Mouse (Mus musculus): ENCODE results near the gene Aimp2. TPM values are rescaled to one million over a fixed set of nuclear protein-coding genes. Genes with fewer than 3 reads are reported as not detected.
A peak's percentile ranks its signal among the peaks of the same experiment; 100 is the strongest.

The Aimp2 gene
- polyA plus RNA-seq (2015; fragmentation: Nextera tagmentation; extraction: Ambion mirVana), result 95.5 and 103 TPM in 2 replicates

- H3K4me3 ChIP-seq, result peak within 1 kb of the TSS; percentile 72
- H3K36me3 ChIP-seq, result peaks cover 10% of the 10 kb centered on the region; the same call in 1 of the 2 replicates
- peak within 1 kb of the TSS; percentile 85 for H3K27ac ChIP-seq
- ATAC-seq (ENCODE audit: borderline replicate concordance, extremely low read depth, low FRiP score, low TSS enrichment), result peak; percentile 99
- H3K4me1 ChIP-seq, result peaks cover 24% of the 10 kb centered on the region
- WGBS, result under 1% methylated on average over 70 of the region's 70 CpGs
- peak within 1 kb of the TSS; percentile 81 for H3K4me2 ChIP-seq
- H3K27me3 ChIP-seq, result no peaks in the 10 kb centered on the region
- H3K9me3 ChIP-seq, result no peaks in the 10 kb centered on the region
- H3K9ac ChIP-seq, result peak within 1 kb of the TSS; percentile 64
These were observed at the start of gene Aimp2, which contains the start of gene Pms2 for GRCm38 (mm10) chr5:143909417-143910400. Gene Aimp2 (minus strand): TSS chr5:143909847. Gene Pms2 (plus strand): TSS chr5:143909964.

- H3K36me3 ChIP-seq, result no peaks in the 10 kb centered on the region
- H3K4me3 ChIP-seq, result no peak overlapping the region
- H3K9ac ChIP-seq, result no peak overlapping the region
- no peaks in the 10 kb centered on the region for H3K4me1 ChIP-seq
- WGBS, result 86% methylated on average over 6 of the region's 6 CpGs
- H3K4me2 ChIP-seq, result no peak overlapping the region
- ATAC-seq (ENCODE audit: borderline replicate concordance, extremely low read depth, low FRiP score, low TSS enrichment), result no peak
- no peak overlapping the region for H3K27ac ChIP-seq
- H3K9me3 ChIP-seq, result no peaks in the 10 kb centered on the region
- no peaks in the 10 kb centered on the region for H3K27me3 ChIP-seq
These were observed 47.5 kb upstream of the Aimp2 start for GRCm38 (mm10) chr5:143957101-143957500.

- H3K4me3 ChIP-seq, result no peak overlapping the region
- H3K27ac ChIP-seq, result no peak overlapping the region
- no peaks in the 10 kb centered on the region for H3K27me3 ChIP-seq
- H3K4me1 ChIP-seq, result no peaks in the 10 kb centered on the region
- ATAC-seq (ENCODE audit: borderline replicate concordance, extremely low read depth, low FRiP score, low TSS enrichment), result no peak
- WGBS, result 36% methylated on average over 5 of the region's 5 CpGs
- H3K9ac ChIP-seq, result no peak overlapping the region
- H3K4me2 ChIP-seq, result no peak overlapping the region
- no peaks in the 10 kb centered on the region for H3K9me3 ChIP-seq
- H3K36me3 ChIP-seq, result no peaks in the 10 kb centered on the region
These were observed 40.4 kb upstream of the Aimp2 start for GRCm38 (mm10) chr5:143950016-143950415.

- Histone ChIP-seq H3K9ac (no peak overlapping the region), H3K36me3 (no peaks in the 10 kb centered on the region), H3K4me1 (no peaks in the 10 kb centered on the region), H3K27ac (no peak overlapping the region), H3K4me2 (no peak overlapping the region), H3K27me3 (no peaks in the 10 kb centered on the region), H3K9me3 (no peaks in the 10 kb centered on the region), H3K4me3 (no peak overlapping the region)
- WGBS, result 84% methylated on average over 12 of the region's 12 CpGs
- ATAC-seq (ENCODE audit: borderline replicate concordance, extremely low read depth, low FRiP score, low TSS enrichment), result no peak
These were observed 38.7 kb upstream of the Aimp2 start for GRCm38 (mm10) chr5:143948361-143948760.

- no peak overlapping the region for H3K4me2 ChIP-seq
- H3K9ac ChIP-seq, result no peak overlapping the region
- H3K9me3 ChIP-seq, result no peaks in the 10 kb centered on the region
- no peak overlapping the region for H3K4me3 ChIP-seq
- H3K36me3 ChIP-seq, result no peaks in the 10 kb centered on the region
- H3K27ac ChIP-seq, result no peak overlapping the region
- H3K4me1 ChIP-seq, result no peaks in the 10 kb centered on the region
- no peak for ATAC-seq (ENCODE audit: borderline replicate concordance, extremely low read depth, low FRiP score, low TSS enrichment)
- H3K27me3 ChIP-seq, result no peaks in the 10 kb centered on the region
- WGBS, result 83% methylated on average over 14 of the region's 14 CpGs
These were observed 33.8 kb upstream of the Aimp2 start for GRCm38 (mm10) chr5:143943231-143944125.

GRCm38 (mm10) chr5:143941588-143941987 is 31.9 kb upstream of the Aimp2 start:
- Histone ChIP-seq H3K4me1 (no peaks in the 10 kb centered on the region), H3K36me3 (no peaks in the 10 kb centered on the region), H3K9me3 (no peaks in the 10 kb centered on the region), H3K27me3 (no peaks in the 10 kb centered on the region), H3K9ac (no peak overlapping the region), H3K27ac (no peak overlapping the region), H3K4me3 (no peak overlapping the region), H3K4me2 (peak overlapping the region; percentile 18; the same call in 1 of the 2 replicates)
- WGBS, result 11% methylated on average over 10 of the region's 10 CpGs
- ATAC-seq (ENCODE audit: borderline replicate concordance, extremely low read depth, low FRiP score, low TSS enrichment), result no peak

GRCm38 (mm10) chr5:143936156-143936555 is 26.5 kb upstream of the Aimp2 start:
- no peak for ATAC-seq (ENCODE audit: borderline replicate concordance, extremely low read depth, low FRiP score, low TSS enrichment)
- peaks cover under 1% of the 10 kb centered on the region; the same call in 1 of the 2 replicates for H3K36me3 ChIP-seq
- no peak overlapping the region for H3K4me3 ChIP-seq
- H3K9ac ChIP-seq, result no peak overlapping the region
- H3K27me3 ChIP-seq, result no peaks in the 10 kb centered on the region
- H3K9me3 ChIP-seq, result no peaks in the 10 kb centered on the region
- no peak overlapping the region for H3K4me2 ChIP-seq
- H3K4me1 ChIP-seq, result 0 out of 2 replicates have a peak, but pooled peaks cover 5% of the 10 kb centered on the region
- no peak overlapping the region for H3K27ac ChIP-seq
- WGBS, result 79% methylated on average over 9 of the region's 9 CpGs

GRCm38 (mm10) chr5:143933875-143934274 is 24.2 kb upstream of the Aimp2 start:
- Histone ChIP-seq H3K9ac (no peak overlapping the region), H3K9me3 (no peaks in the 10 kb centered on the region), H3K27me3 (no peaks in the 10 kb centered on the region), H3K4me2 (no peak overlapping the region), H3K4me3 (no peak overlapping the region), H3K36me3 (peaks cover 21% of the 10 kb centered on the region), H3K4me1 (0 out of 2 replicates have a peak, but pooled peaks cover 5% of the 10 kb centered on the region), H3K27ac (no peak overlapping the region)
- no peak for ATAC-seq (ENCODE audit: borderline replicate concordance, extremely low read depth, low FRiP score, low TSS enrichment)
- 62% methylated on average over 1 of the region's 1 CpGs for WGBS

- no peaks in the 10 kb centered on the region for H3K9me3 ChIP-seq
- H3K4me3 ChIP-seq, result no peak overlapping the region
- H3K36me3 ChIP-seq, result peaks cover 25% of the 10 kb centered on the region
- no peak for ATAC-seq (ENCODE audit: borderline replicate concordance, extremely low read depth, low FRiP score, low TSS enrichment)
- H3K4me1 ChIP-seq, result 0 out of 2 replicates have a peak, but pooled peaks cover 5% of the 10 kb centered on the region
- no peak overlapping the region for H3K4me2 ChIP-seq
- H3K27me3 ChIP-seq, result no peaks in the 10 kb centered on the region
- H3K9ac ChIP-seq, result no peak overlapping the region
- 82% methylated on average over 11 of the region's 11 CpGs for WGBS
- no peak overlapping the region for H3K27ac ChIP-seq
These were observed 23.8 kb upstream of the Aimp2 start for GRCm38 (mm10) chr5:143933414-143933813.

GRCm38 (mm10) chr5:143932831-143933230 is 23.2 kb upstream of the Aimp2 start, which contains the start of gene Rsph10b:
Gene Rsph10b (plus strand): TSS chr5:143933035.
- ATAC-seq (ENCODE audit: borderline replicate concordance, extremely low read depth, low FRiP score, low TSS enrichment), result no peak
- Histone ChIP-seq H3K4me2 (no peak within 1 kb of the TSS), H3K27me3 (no peaks in the 10 kb centered on the region)

GRCm38 (mm10) chr5:143931863-143932580 is 22.4 kb upstream of the Aimp2 start:
- no peak overlapping the region for H3K9ac ChIP-seq
- ATAC-seq (ENCODE audit: borderline replicate concordance, extremely low read depth, low FRiP score, low TSS enrichment), result no peak
- no peak overlapping the region for H3K4me2 ChIP-seq
- H3K4me3 ChIP-seq, result no peak overlapping the region
- WGBS, result 77% methylated on average over 6 of the region's 6 CpGs
- H3K27me3 ChIP-seq, result no peaks in the 10 kb centered on the region
- H3K36me3 ChIP-seq, result peaks cover 31% of the 10 kb centered on the region
- no peaks in the 10 kb centered on the region for H3K9me3 ChIP-seq
- 0 out of 2 replicates have a peak, but pooled peaks cover 5% of the 10 kb centered on the region for H3K4me1 ChIP-seq
- no peak overlapping the region for H3K27ac ChIP-seq

More at GRCm38 (mm10) chr5:143932831-143933230, 23.2 kb upstream of the Aimp2 start, which contains the start of gene Rsph10b:
- Histone ChIP-seq H3K4me1 (0 out of 2 replicates have a peak, but pooled peaks cover 5% of the 10 kb centered on the region), H3K9me3 (no peaks in the 10 kb centered on the region), H3K4me3 (no peak within 1 kb of the TSS), H3K36me3 (peaks cover 31% of the 10 kb centered on the region), H3K9ac (no peak within 1 kb of the TSS), H3K27ac (no peak within 1 kb of the TSS)
- 21% methylated on average over 8 of the region's 8 CpGs for WGBS
